Mouse (Mus musculus) stomach, embryonic 14.5 days (tissue): ENCODE results near the gene Krt80. TPM values are rescaled to one million over a fixed set of nuclear protein-coding genes. Genes with fewer than 3 reads are reported as not detected.
A peak's percentile ranks its signal among the peaks of the same experiment; 100 is the strongest.

ENCODE experiments used
- ATAC-seq: fragments of 200-750 bp; cut with Nextera tagmentation; 2 replicates; pipeline ENCODE4 v1.8.0; 2017; ENCODE audit warnings: low read depth, moderate TSS enrichment; ENCODE audit not compliant: insufficient number of reproducible peaks, insufficient read depth, low FRiP score
- H3K27ac ChIP-seq: fragments of 300-500 bp; sonication (generic); 2 replicates; pipeline ENCODE4 v1.5.1; 2014; ENCODE audit warnings: mild to moderate bottlenecking, low read length, moderate library complexity, mixed read lengths
- H3K27me3 ChIP-seq: fragments of 300-500 bp; sonication (generic); 2 replicates; pipeline ENCODE4 v1.6.1; 2014; ENCODE audit warnings: low read length, control low read depth, mixed read lengths; ENCODE audit not compliant: control insufficient read depth, insufficient read depth
- H3K36me3 ChIP-seq: fragments of 300-500 bp; sonication (generic); 2 replicates; pipeline ENCODE4 v1.6.1; 2014; ENCODE audit warnings: mild to moderate bottlenecking, control low read depth, low read length, moderate library complexity, mixed read lengths; ENCODE audit not compliant: control insufficient read depth, insufficient read depth
- H3K4me1 ChIP-seq: fragments of 300-500 bp; sonication (generic); 2 replicates; pipeline ENCODE4 v1.6.1; 2014; ENCODE audit warnings: low read length, control low read depth, mixed read lengths; ENCODE audit not compliant: control insufficient read depth, insufficient read depth
- H3K4me2 ChIP-seq: fragments of 300-500 bp; sonication (generic); replicated peaks from 2 replicates; pipeline ENCODE4 v1.6.1; 2014; ENCODE audit warnings: low read depth, low read length, control low read depth
- H3K4me3 ChIP-seq: fragments of 300-500 bp; sonication (generic); 2 replicates; pipeline ENCODE4 v1.5.1; 2014; ENCODE audit warnings: low read depth, low read length, control low read depth
- H3K9ac ChIP-seq: fragments of 300-500 bp; sonication (generic); replicated peaks from 2 replicates; pipeline ENCODE4 v1.6.1; 2014; ENCODE audit warnings: low read depth, mild to moderate bottlenecking, control low read depth, low read length, moderate library complexity, mixed read lengths
- H3K9me3 ChIP-seq: fragments of 300-500 bp; sonication (generic); 2 replicates; pipeline ENCODE4 v1.6.1; 2016; ENCODE audit warnings: low read depth, low read length, control low read depth; ENCODE audit not compliant: control insufficient read depth
- WGBS: fragments of 180-500 bp; shearing (Covaris S2); extraction: QIAGEN DNeasy Blood & Tissue Kit; methylation state at CpG from one replicate; pipeline ENCODE4 v1.1.7; 2014; 5-methylcytosine and 5-hydroxymethylcytosine counted together
- polyA plus RNA-seq: library from polyadenylated mRNA; unstranded; fragments of >200 nt; fragmentation: Nextera tagmentation; extraction: Ambion mirVana; gene quantifications from 2 replicates; pipeline ENCODE4 v1.2.1, GENCODE M21; 2014

The Krt80 gene
- polyA plus RNA-seq, 1 experiment from 2014 or later = 2.4 TPM

DNA sequence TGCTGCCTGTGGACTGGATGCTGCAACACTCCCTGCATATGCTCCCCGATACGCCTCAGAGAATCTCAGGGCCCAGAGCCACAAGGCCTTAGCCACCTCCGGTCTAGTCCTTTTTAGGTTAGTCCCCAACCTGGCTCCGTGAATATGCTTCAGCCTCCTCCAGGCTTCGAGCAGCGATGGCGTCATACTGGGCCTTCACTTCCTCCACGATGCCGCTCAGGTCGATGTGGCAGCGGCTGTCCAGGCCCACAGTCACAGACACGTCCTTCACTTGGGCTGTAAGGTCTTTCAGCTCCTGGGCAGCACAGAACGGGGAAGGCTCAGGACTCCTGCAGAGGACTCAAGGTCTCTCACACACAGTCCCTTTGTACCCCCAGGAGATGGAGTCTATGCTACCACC is 17.9 kb downstream of the Krt80 start:
- Histone ChIP-seq H3K4me2 (no peak overlapping the region), H3K9me3 (no peaks in the 10 kb centered on the region), H3K9ac (no peak overlapping the region), H3K27ac (no peak overlapping the region), H3K36me3 (no peaks in the 10 kb centered on the region), H3K4me1 (no peaks in the 10 kb centered on the region), H3K27me3 (no peaks in the 10 kb centered on the region), H3K4me3 (no peak overlapping the region)
- ATAC-seq = no peak
- 72% methylated on average over 13 of the region's 13 CpGs for WGBS

DNA sequence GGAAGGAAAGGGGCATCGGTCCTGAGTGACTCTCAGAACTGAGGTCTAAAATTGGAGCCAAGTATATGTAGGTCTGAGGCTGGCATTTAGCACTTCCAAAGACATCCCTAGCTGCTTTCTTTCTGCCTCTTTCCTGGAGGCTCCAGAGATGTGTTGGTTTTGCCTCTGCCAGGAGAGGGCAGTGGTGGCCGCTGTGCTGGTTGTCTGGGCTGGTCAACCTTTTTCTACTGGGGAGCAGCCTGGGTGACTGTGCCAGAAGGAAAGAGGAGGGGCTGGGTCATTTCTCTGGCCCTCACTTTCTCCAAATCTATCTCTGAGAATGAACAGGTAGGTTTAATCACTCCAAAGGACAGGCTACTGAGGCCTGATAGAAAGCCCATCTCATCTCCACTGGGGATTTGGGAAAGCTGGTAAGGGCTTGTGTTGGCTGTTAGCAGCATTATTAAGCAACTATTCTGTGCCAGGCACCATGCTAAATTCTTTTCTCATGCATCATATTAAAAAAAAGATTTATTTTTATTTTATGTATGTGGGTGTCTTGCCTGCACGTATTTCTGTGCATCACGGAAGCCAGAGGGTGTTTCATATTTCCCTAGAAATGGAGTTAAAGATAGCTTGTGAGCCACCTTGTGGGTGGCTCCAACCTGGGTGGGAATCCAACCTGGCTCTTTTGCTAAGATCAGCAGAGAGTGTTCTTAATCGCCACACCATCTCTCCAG is 28.0 kb downstream of the Krt80 start:
- Histone ChIP-seq H3K4me1 (no peaks in the 10 kb centered on the region), H3K27ac (no peak overlapping the region), H3K4me3 (no peak overlapping the region), H3K27me3 (no peaks in the 10 kb centered on the region), H3K36me3 (no peaks in the 10 kb centered on the region), H3K9ac (no peak overlapping the region), H3K4me2 (no peak overlapping the region), H3K9me3 (no peaks in the 10 kb centered on the region)
- ATAC-seq = no peak
- 65% methylated on average over 5 of the region's 5 CpGs for WGBS

DNA sequence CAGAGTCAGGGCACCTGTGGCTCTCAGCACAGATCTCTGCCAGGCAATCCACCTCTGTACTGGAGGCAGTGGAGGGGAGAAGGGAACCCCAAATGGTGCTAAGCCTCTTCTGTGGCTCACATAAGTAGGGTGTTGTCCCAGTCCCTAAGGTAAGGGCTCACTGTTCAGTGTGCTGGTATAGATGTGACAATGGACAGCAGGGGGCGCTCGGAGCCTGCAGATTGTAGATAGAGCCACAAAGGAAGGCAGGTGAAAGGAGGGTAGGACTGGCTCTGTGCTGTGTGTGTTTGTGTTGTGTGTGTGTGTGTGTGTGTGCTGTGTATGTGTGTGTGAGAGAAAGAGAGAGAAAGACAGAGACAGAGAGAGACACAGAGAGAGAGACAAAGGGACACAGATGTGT is 30.4 kb downstream of the Krt80 start:
- 0% methylated on average over 2 of the region's 2 CpGs for WGBS
- Histone ChIP-seq H3K36me3 (no peaks in the 10 kb centered on the region), H3K4me3 (no peak overlapping the region), H3K4me1 (no peaks in the 10 kb centered on the region), H3K9ac (no peak overlapping the region), H3K9me3 (no peaks in the 10 kb centered on the region), H3K4me2 (no peak overlapping the region), H3K27ac (peak overlapping the region; percentile 22; the same call in 1 of the 2 replicates), H3K27me3 (no peaks in the 10 kb centered on the region)
- ATAC-seq = peak; percentile 85; the same call in 1 of the 2 replicates

DNA sequence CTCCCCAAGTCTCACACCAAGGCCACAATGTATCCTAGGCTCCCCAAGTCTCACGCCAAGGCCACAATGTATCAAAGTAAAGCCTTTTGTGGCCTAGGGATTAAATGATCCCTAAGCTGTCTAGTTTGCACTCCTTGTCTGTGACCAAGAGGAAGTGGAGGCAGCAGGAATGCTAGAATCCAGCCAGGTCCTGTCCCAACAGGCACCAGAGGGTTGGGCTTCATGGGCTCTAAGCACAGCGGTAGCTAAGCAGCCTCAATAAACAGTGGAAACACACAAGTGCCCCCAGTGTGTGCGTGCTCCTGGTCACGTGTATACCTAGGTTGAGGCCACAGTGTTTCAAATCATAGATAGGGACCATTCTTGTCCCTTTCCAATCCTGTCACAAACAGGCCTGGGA is 31.6 kb downstream of the Krt80 start:
- Histone ChIP-seq H3K4me2 (no peak overlapping the region), H3K9ac (no peak overlapping the region), H3K36me3 (no peaks in the 10 kb centered on the region), H3K4me1 (0 out of 2 replicates have a peak, but pooled peaks cover under 1% of the 10 kb centered on the region), H3K4me3 (no peak overlapping the region), H3K9me3 (no peaks in the 10 kb centered on the region), H3K27ac (peak overlapping the region; percentile 71; the same call in 1 of the 2 replicates), H3K27me3 (no peaks in the 10 kb centered on the region)
- 65% methylated on average over 4 of the region's 4 CpGs for WGBS
- ATAC-seq = no peak

DNA sequence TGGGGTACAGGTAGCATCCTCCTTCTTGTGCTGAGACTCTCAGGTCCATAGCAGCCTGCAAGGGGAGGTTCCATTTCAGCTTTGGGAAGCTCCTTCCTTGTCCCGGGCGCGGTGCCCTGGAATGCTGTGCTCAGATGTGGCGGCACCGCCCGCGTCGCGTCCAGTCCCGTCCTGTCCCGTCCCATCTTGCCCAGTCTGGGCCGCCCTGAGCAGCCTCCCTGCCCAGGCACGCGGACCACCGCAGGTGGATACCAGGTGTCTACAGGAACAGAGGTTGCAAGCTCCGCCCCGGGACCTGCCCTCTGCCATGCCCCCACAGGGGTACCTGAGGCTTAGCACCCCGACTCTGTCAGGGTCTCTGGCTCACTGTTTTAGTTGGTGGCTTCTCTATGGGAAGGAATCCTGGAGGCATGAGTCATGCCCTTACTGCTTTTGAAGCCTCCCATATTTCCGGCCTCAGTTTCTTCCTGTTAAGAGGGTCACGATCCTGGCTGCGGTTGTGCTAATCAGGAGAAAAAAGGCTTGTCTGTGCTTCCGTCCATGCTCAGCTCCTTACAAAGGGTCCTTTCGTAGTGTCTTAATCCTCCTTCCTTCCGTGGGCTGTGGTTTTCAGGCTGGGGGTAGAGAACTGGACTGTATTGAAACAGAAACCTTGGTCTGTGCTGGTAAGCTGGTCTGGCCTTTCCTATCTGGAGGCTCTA is 33.3 kb downstream of the Krt80 start:
- H3K36me3 ChIP-seq = no peaks in the 10 kb centered on the region
- H3K27me3 ChIP-seq = no peaks in the 10 kb centered on the region
- H3K9ac ChIP-seq = 0 out of 2 replicates have a peak overlapping the region, but pooled peaks have one; percentile 10
- WGBS = 50% methylated on average over 24 of the region's 24 CpGs
- peak overlapping the region; percentile 71 for H3K27ac ChIP-seq
- no peaks in the 10 kb centered on the region for H3K9me3 ChIP-seq
- ATAC-seq = peak; percentile 34; the same call in 1 of the 2 replicates
- H3K4me3 ChIP-seq = no peak overlapping the region
- H3K4me2 ChIP-seq = no peak overlapping the region
- H3K4me1 ChIP-seq = 0 out of 2 replicates have a peak, but pooled peaks cover 11% of the 10 kb centered on the region

DNA sequence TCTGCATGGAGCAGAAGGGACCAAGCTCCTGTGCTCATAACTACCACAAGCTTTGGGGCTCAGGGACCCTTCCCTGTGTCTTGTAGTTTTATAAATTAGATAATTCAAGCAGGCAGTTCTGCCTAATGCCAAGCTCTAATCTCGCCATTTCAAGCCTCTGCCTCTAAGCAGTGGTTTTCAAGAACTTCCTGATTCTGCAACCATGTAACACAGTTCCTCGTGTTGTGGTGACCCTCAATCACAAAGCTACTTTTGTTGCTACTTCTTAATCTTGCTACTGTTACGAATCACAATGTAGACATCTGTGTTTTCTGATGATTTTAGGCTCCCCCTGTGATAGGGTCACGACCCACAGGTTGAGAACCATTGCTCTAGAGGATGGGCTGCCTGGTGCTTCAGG is 36.3 kb downstream of the Krt80 start:
- WGBS = 74% methylated on average over 4 of the region's 4 CpGs
- no peak for ATAC-seq
- H3K4me1 ChIP-seq = peaks cover 14% of the 10 kb centered on the region; the same call in 1 of the 2 replicates
- no peaks in the 10 kb centered on the region for H3K36me3 ChIP-seq
- H3K4me3 ChIP-seq = no peak overlapping the region
- no peak overlapping the region for H3K4me2 ChIP-seq
- H3K9ac ChIP-seq = no peak overlapping the region
- no peaks in the 10 kb centered on the region for H3K9me3 ChIP-seq
- no peak overlapping the region for H3K27ac ChIP-seq
- no peaks in the 10 kb centered on the region for H3K27me3 ChIP-seq

DNA sequence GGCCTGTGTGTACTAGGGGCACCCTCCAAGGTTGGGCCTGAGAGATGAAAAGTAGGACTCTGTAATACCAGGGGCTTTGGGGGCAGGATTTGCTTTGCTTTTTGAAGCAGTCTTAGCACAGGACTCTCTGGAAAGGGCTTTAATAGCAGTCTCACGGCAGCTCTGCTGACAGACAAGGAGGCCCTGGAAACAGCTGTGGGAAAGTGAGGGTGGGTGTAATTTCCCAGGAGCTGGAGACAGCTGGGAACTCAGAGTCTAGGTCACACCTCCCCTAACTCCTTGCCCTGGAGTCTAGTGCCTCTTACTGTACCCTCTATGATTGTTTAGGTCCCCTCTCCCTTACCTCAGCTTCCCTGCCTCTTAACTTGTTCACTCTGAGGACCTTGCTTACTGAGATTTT is 36.8 kb downstream of the Krt80 start:
- peaks cover 14% of the 10 kb centered on the region; the same call in 1 of the 2 replicates for H3K4me1 ChIP-seq
- H3K9me3 ChIP-seq = no peaks in the 10 kb centered on the region
- H3K4me3 ChIP-seq = no peak overlapping the region
- H3K4me2 ChIP-seq = no peak overlapping the region
- H3K27me3 ChIP-seq = no peaks in the 10 kb centered on the region
- no peaks in the 10 kb centered on the region for H3K36me3 ChIP-seq
- WGBS = 4% methylated on average over 1 of the region's 1 CpGs
- H3K27ac ChIP-seq = peak overlapping the region; percentile 48; the same call in 1 of the 2 replicates
- no peak for ATAC-seq
- no peak overlapping the region; the same call in 1 of the 2 replicates for H3K9ac ChIP-seq

DNA sequence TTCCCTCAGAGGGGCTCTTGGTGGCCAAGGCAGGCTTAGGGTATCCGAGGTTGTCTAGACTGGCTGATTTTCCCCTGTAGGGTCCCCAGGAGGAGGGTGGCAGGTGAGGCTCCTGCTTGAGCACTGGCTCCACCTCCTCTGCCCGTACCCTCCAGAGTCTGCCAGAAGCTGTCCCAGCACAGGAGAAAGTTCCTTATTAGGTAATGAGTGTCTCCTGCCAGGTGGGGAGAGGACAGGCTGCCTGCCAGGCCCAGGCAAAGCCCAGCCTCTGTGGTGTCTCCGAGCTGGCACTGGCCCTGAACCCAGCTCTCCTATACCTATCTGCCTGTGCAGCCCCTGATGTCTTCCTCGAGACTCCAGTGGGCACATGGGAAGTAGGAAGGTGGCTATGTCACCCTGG is 37.6 kb downstream of the Krt80 start:
- no peak for ATAC-seq
- H3K27ac ChIP-seq = no peak overlapping the region
- 61% methylated on average over 4 of the region's 4 CpGs for WGBS

More for the DNA sequence above, 37.6 kb downstream of the Krt80 start:
- Histone ChIP-seq H3K4me2 (no peak overlapping the region), H3K4me3 (no peak overlapping the region), H3K27me3 (no peaks in the 10 kb centered on the region), H3K36me3 (no peaks in the 10 kb centered on the region), H3K9ac (no peak overlapping the region; the same call in 1 of the 2 replicates), H3K9me3 (no peaks in the 10 kb centered on the region), H3K4me1 (peaks cover 18% of the 10 kb centered on the region; the same call in 1 of the 2 replicates)
